Mouse (Mus musculus): ENCODE measurements around the gene Lsm8. TPM values are rescaled to one million over a fixed set of nuclear protein-coding genes. Genes with fewer than 3 reads are reported as not detected.

The Lsm8 gene
- total and polyA plus RNA-seq, 3 experiments: 75.7 to 216 (median 96.3) TPM

- Histone ChIP-seq H3K9me3 (replicated peaks; ENCODE audit: low read length) (no peaks in the 10 kb centered on the region), H3K27ac (ENCODE audit: insufficient read depth, low read depth) (no peak overlapping the region), H3K9ac (ENCODE audit: insufficient read depth, low read depth) (no peak overlapping the region), H3K4me1 (ENCODE audit: control insufficient read depth in 1 of 2, insufficient read depth in 2 of 2) (peaks cover 2 to 6% of the 10 kb centered on the region in 2 experiments; a peak in 3 of 4 replicates), H3K4me3 (replicated peaks in 1 of 3; ENCODE audit: low read depth in 2 of 3, low read length in 2 of 3, poor library complexity in 1 of 3) (no peak overlapping the region), H3K27me3 (replicated peaks) (no peaks in the 10 kb centered on the region), H3K4me2 (ENCODE audit: insufficient read depth, low read depth, poor library complexity, severe bottlenecking) (no peak overlapping the region), H3K79me2 (replicated peaks; ENCODE audit: control insufficient read depth, extremely low read depth, insufficient read depth, poor library complexity, severe bottlenecking) (no peaks in the 10 kb centered on the region), H3K36me3 (replicated peaks in 1 of 2; ENCODE audit: control insufficient read depth in 1 of 2, insufficient read depth in 1 of 2, low read length in 1 of 2) (no peaks in the 10 kb centered on the region)
- dilution Hi-C loops (cut with MboI; ENCODE audit: extremely low pct_ligation_motif_present, extremely low pct_unique_long_range_greater_than_20kb, low sequenced_read_pairs) (no loop called here), in situ Hi-C loops (cut with MboI; ENCODE audit: low pct_ligation_motif_present, low pct_unique_long_range_greater_than_20kb, low sequenced_read_pairs) (no loop called here)
- DNase-seq (ENCODE audit: extremely low read depth): no peak
- TF ChIP-seq ZKSCAN1 (IDR thresholded peaks at IDR 0.05; ENCODE audit: borderline replicate concordance, low read depth, low read length) (no peak), JUN (IDR thresholded peaks at IDR 0.05; ENCODE audit: insufficient read depth, low read depth, low read length) (no peak), ZC3H11A (IDR thresholded peaks at IDR 0.05; ENCODE audit: low read depth, low read length) (no peak), JUND (conservative IDR thresholded peaks at IDR 0.05; ENCODE audit: low read depth, low read length) (no peak), POLR2A (IDR thresholded peaks at IDR 0.05; ENCODE audit: low read depth, low read length) (no peak), CHD1 (IDR thresholded peaks at IDR 0.05; ENCODE audit: low read depth, low read length) (no peak), MEF2A (IDR thresholded peaks at IDR 0.05; ENCODE audit: borderline replicate concordance, low read depth, low read length) (no peak), RAD21 (IDR thresholded peaks at IDR 0.05; ENCODE audit: low read depth, low read length) (no peak), MAZ (IDR thresholded peaks at IDR 0.05; ENCODE audit: low read depth, low read length) (no peak), ZMIZ1 (IDR thresholded peaks at IDR 0.05; ENCODE audit: low read depth, low read length) (no peak), USF1 (IDR thresholded peaks at IDR 0.05; ENCODE audit: low read depth, low read length) (no peak), KAT2A (IDR thresholded peaks at IDR 0.05; ENCODE audit: insufficient replicate concordance, low read length) (no peak), MAX (IDR thresholded peaks at IDR 0.05; ENCODE audit: low read length) (no peak), USF2 (conservative IDR thresholded peaks at IDR 0.05; ENCODE audit: low read depth, low read length) (no peak), BHLHE40 (IDR thresholded peaks at IDR 0.05; ENCODE audit: low read depth, low read length) (no peak), NRF1 (IDR thresholded peaks at IDR 0.05; ENCODE audit: low read depth, low read length) (no peak), NELFE (IDR thresholded peaks at IDR 0.05; ENCODE audit: low read depth, low read length) (no peak), CHD2 (IDR thresholded peaks at IDR 0.05; ENCODE audit: low read length) (no peak), E2F4 (IDR thresholded peaks at IDR 0.05; ENCODE audit: insufficient replicate concordance, low read depth, low read length) (no peak), MAFK (IDR thresholded peaks at IDR 0.05; ENCODE audit: insufficient replicate concordance, low read length) (no peak)
Observed at GRCm38 (mm10) chr6:18800869-18801511, 47.4 kb upstream of the Lsm8 start.

GRCm38 (mm10) chr6:18812623-18813022 lies 35.8 kb upstream of the Lsm8 start:
- no peak overlapping the region for H3K9ac ChIP-seq (ENCODE audit: insufficient read depth, low read depth)
- H3K36me3 ChIP-seq (replicated peaks in 1 of 2; ENCODE audit: control insufficient read depth in 1 of 2, insufficient read depth in 1 of 2, low read length in 1 of 2): no peaks in the 10 kb centered on the region
- H3K27ac ChIP-seq (ENCODE audit: insufficient read depth, low read depth): no peak overlapping the region
- H3K4me3 ChIP-seq (replicated peaks in 1 of 3; ENCODE audit: low read depth in 2 of 3, low read length in 2 of 3, poor library complexity in 1 of 3): no peak overlapping the region
- H3K9me3 ChIP-seq (replicated peaks; ENCODE audit: low read length): no peaks in the 10 kb centered on the region
- dilution Hi-C loops (cut with MboI; ENCODE audit: extremely low pct_ligation_motif_present, extremely low pct_unique_long_range_greater_than_20kb, low sequenced_read_pairs): no loop called here
- DNase-seq (ENCODE audit: extremely low read depth): no peak
- peaks cover 0 to 25% of the 10 kb centered on the region in 2 experiments; a peak in 2 of 4 replicates for H3K4me1 ChIP-seq (ENCODE audit: control insufficient read depth in 1 of 2, insufficient read depth in 2 of 2)
- TF ChIP-seq TBP (conservative IDR thresholded peaks at IDR 0.05; ENCODE audit: low read depth, low read length): no peak
- no peak for TF ChIP-seq ELF1 (IDR thresholded peaks at IDR 0.05; ENCODE audit: low read depth, low read length)
- H3K27me3 ChIP-seq (replicated peaks): no peaks in the 10 kb centered on the region
- H3K79me2 ChIP-seq (replicated peaks; ENCODE audit: control insufficient read depth, extremely low read depth, insufficient read depth, poor library complexity, severe bottlenecking): no peaks in the 10 kb centered on the region
- in situ Hi-C loops (cut with MboI; ENCODE audit: low pct_ligation_motif_present, low pct_unique_long_range_greater_than_20kb, low sequenced_read_pairs): loop anchor here (10.0 kb wide), 1 partner anchor 408 kb away; no protein-coding TSS in a partner anchor
- no peak overlapping the region for H3K4me2 ChIP-seq (ENCODE audit: insufficient read depth, low read depth, poor library complexity, severe bottlenecking)

All from CH12.LX (cell line).